Mouse (Mus musculus): Measurements from ENCODE around the gene Cacna1f.

Gene Cacna1f

GRCm38 (mm10) chrX:7632560-7632959 is 25.7 kb downstream of the Cacna1f start:
- DNase-seq (ENCODE audit: low spot score) = no peak

- DNase-seq (ENCODE audit: low spot score) = no peak
Observed at GRCm38 (mm10) chrX:7635101-7635500, 28.2 kb downstream of the Cacna1f start.

GRCm38 (mm10) chrX:7638401-7639091 is 31.7 kb downstream of the Cacna1f start, which contains the start of gene Syp:
Syp (plus strand) TSS chrX:7638471.
- peak; percentile 82 for DNase-seq (ENCODE audit: low spot score)

- no peak for DNase-seq (ENCODE audit: low spot score)
Observed at GRCm38 (mm10) chrX:7639536-7640325, 32.8 kb downstream of the Cacna1f start.

- no peak for DNase-seq (ENCODE audit: low spot score)
Observed at GRCm38 (mm10) chrX:7640785-7641184, 33.9 kb downstream of the Cacna1f start.

GRCm38 (mm10) chrX:7645349-7645748 is 38.5 kb downstream of the Cacna1f start:
- peak; percentile 46 for DNase-seq (ENCODE audit: low spot score)

- peak; percentile 87 for DNase-seq (ENCODE audit: low spot score)
Observed at GRCm38 (mm10) chrX:7648671-7649304, 41.9 kb downstream of the Cacna1f start.

GRCm38 (mm10) chrX:7657221-7657639 is 50.3 kb downstream of the Cacna1f start, which contains the start of gene Prickle3:
Prickle3 (plus strand) TSS chrX:7657260.
- DNase-seq (ENCODE audit: low spot score) = no peak

- DNase-seq (ENCODE audit: low spot score) = peak; percentile 35
Observed at GRCm38 (mm10) chrX:7658031-7658784, 51.3 kb downstream of the Cacna1f start.

GRCm38 (mm10) chrX:7658785-7659589 is 52.1 kb downstream of the Cacna1f start:
- no peak for DNase-seq (ENCODE audit: low spot score)

- DNase-seq (ENCODE audit: low spot score) = no peak
Observed at GRCm38 (mm10) chrX:7661086-7661485, 54.2 kb downstream of the Cacna1f start.

- no peak for DNase-seq (ENCODE audit: low spot score)
Observed at GRCm38 (mm10) chrX:7662936-7663335, 56.1 kb downstream of the Cacna1f start.

- no peak for DNase-seq (ENCODE audit: low spot score)
Observed at GRCm38 (mm10) chrX:7664791-7665190, 57.9 kb downstream of the Cacna1f start.

- no peak for DNase-seq (ENCODE audit: low spot score)
Observed at GRCm38 (mm10) chrX:7665739-7666502, 59.0 kb downstream of the Cacna1f start.

GRCm38 (mm10) chrX:7670390-7670881 is 63.6 kb downstream of the Cacna1f start:
- peak; percentile 47 for DNase-seq (ENCODE audit: low spot score)

- DNase-seq (ENCODE audit: low spot score) = no peak
Observed at GRCm38 (mm10) chrX:7670921-7671623, 64.2 kb downstream of the Cacna1f start, which contains the start of gene Plp2. Plp2 (minus strand) TSS chrX:7671390.

- no peak for DNase-seq (ENCODE audit: low spot score)
Observed at GRCm38 (mm10) chrX:7672739-7673138, 65.9 kb downstream of the Cacna1f start.

- DNase-seq (ENCODE audit: low spot score) = no peak
Observed at GRCm38 (mm10) chrX:7673578-7674281, 66.8 kb downstream of the Cacna1f start.

Measured in testis, postnatal 14 days (tissue).